Mouse (Mus musculus): Measurements from ENCODE around the gene Nxf2. TPM values are rescaled to one million over a fixed set of nuclear protein-coding genes. Genes with fewer than 3 reads are reported as not detected.
A peak's percentile ranks its signal among the peaks of the same experiment; 100 is the strongest.
"Not testable (repeated sequence)": the region's sequence is repeated elsewhere in the genome, so short reads cannot be mapped to it uniquely, and the experiment has no call there.

Gene Nxf2
- not detected for total RNA-seq (2021)
- long read RNA-seq = 0 reads

GRCm38 (mm10) chrX:134964546-134964945 lies at the start of gene Nxf2:
TSS of gene Nxf2 (minus strand) at chrX:134964754.
- DNase-seq (ENCODE audit: low spot score in 2 of 2) = no peak

DNA sequence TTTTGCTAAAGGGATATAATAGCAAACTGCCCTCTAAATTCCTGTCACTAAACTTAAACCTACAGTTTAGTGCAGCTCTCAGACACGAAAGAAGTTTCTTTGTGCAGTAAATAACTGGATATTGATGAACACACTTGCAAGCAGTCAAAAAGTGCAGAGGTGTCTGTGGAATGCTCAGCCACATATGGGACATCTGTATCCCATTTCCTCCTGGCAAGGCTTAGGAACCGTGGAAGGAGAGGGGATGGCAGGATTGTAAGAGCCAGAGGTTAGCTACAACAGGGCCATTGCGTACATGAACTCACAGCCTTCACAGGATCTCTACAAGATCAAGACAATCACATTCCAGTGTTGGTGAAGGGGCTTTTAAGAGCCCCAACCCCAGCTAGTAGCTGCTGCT lies 46.8 kb upstream of the Nxf2 start:
- no peak for DNase-seq (ENCODE audit: low spot score in 2 of 2)

DNA sequence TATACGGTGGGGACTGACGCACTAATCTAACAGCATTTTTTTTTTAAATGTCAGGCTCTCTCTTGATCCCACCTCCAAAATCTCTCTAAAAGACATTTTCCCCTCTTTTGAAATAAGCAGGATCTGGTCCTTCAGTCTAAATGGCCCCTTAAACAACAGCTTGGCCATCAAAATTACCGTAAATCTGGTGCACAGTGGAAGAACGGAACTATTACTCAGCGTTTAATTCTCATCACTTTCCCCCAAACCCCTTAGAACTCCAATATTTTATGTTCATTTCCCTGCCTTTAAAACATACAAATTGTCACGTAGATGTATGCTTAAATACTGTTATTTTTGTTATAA lies 44.9 kb upstream of the Nxf2 start:
- DNase-seq (ENCODE audit: low spot score in 2 of 2) = no peak

GRCm38 (mm10) chrX:135008720-135009470 lies 44.3 kb upstream of the Nxf2 start, which contains the start of gene Zmat1:
TSS of gene Zmat1 (minus strand) at chrX:135009209.
- peak; percentile 77 to 82 for DNase-seq (ENCODE audit: low spot score in 2 of 2)

DNA sequence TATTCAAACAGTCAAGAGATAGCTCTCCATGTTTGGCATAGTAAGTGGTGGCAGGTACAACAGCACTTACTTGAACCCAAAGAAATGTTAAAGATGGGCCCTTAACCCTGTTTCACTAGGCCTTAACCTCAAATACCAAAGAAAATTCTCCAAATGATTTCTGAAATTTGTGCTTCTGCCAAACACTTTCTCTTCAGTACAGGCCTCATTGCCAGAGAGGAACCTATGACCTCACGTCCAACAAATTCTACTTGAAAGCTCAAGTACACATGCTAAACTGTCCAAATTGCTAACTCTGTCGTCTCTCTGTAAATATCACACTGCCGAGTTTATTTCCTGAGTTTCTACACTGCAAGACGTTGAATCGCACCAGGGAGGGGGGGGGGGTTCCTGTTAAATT lies 43.5 kb upstream of the Nxf2 start:
- no peak for DNase-seq (ENCODE audit: low spot score in 2 of 2)

DNA sequence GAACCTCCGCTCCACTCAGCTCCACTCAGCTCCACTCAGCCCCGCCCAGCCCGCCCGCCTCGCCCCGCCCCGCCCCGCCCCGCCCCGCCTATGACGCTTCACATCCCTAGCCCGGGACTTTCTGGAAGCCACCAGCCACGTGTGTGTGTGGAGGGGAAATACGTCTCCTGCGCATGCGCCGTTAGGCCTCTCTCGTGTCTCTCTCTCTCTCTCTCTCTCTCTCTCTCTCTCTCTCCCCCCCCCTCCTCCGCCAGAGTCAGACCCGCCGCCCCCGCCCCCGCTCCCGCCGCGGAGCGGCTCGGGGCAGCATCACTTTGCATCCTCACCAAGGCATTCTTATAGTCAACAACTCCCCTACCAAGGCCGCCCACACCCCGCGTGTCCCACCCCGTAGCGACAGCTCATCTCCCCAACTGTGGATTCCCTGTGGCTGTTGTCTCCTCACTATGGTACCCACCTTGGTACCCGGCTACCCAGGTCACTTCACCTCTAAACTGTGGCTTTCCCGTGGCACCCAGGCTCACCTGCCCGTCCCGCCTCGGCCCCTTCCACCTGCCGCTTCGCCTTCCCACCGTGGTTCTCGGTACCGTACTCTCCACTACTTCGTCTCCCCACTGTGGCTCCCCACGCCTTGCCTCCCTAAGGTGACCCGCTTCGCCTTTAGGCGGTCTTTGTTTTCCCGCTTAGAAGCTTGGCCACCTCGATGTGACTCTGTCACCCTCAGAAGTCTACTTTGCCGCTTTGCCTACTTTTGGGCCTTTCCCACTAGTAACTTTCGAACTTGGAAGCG lies 1.1 kb downstream of the Nxf2 start:
- peak; percentile 31 to 34 for DNase-seq (ENCODE audit: low spot score in 2 of 2)

- peak; percentile 45 to 60 for DNase-seq (ENCODE audit: low spot score in 2 of 2)
Observed at GRCm38 (mm10) chrX:134930361-134930760, 34.2 kb downstream of the Nxf2 start.

DNA sequence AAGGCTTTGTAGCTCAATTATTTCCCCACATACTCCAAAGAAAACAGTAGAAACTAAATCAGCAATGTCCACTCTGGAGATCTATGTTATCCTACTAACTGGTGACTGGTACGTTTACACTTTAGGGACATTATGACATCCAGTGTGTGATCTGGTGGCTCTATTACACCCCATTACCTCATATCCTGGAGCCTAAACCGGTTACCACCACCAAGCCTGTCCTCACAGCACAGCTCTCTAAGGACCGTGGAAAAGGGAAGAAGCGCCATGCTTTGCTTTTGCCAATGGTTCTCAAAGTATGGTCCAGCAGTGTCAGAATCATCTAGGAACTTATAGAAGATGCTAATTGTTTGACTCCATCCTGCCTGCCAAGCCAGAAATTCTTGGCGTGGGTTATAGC lies 34.6 kb downstream of the Nxf2 start:
- no peak for DNase-seq (ENCODE audit: low spot score in 2 of 2)

- DNase-seq (ENCODE audit: low spot score in 2 of 2) = peak; percentile 29 to 49
Observed at GRCm38 (mm10) chrX:134925058-134925457, 39.5 kb downstream of the Nxf2 start.

DNA sequence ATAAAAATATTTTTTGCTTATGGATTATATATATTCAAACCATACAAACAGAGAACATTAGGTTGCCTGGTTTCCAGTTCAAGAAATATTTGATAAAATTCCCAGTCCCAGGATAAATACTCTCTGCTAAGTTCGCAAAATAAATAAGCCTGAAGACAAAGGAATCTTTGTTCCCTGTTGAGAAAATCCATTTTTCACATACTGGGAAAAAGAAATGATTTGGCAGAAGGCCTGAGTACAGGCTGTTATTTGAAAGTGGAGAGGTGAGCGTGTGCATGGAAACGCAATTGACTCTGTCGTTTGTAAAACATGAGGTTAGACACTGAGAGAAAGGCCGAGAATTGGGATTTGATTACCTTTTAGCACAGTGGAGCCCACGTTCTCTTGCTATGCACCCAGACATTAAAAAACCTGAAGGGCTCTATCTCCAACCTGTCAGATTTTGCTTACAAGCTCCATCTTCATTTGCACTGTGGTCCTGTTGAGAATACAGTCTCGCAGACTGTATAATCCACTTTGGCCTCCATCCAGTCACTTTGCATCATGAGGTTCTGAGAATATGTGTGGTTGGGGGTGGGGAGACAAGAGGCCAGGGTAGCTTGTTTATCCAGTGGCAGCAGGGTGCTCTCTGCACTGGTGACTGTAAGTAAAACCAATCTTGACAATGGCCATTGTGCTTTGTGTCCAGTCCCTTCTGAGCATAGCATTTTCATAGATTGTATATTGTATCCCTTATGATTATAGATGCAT lies 40.7 kb downstream of the Nxf2 start:
- no peak for DNase-seq (ENCODE audit: low spot score in 2 of 2)

DNA sequence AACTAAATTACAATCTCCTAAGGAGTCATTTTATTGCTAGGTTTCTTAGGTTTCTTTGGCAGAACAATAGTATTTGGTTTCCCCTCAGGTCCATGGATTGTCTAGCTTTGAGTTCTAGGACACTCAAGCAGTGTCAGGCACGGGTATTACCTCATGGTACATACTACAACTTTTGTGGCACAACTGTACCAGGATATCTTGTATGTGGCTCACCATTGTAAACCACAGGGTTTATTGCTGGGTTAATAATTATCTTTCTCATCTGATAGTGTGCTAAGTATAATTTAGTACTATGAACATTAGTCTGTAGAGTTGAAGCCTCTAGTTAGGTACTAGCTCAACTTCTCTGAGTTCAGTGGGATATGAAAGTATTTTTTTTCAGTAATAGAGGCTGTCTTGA lies 45.3 kb downstream of the Nxf2 start:
- no peak for DNase-seq (ENCODE audit: low spot score in 2 of 2)

GRCm38 (mm10) chrX:134915745-134916144 lies 48.8 kb downstream of the Nxf2 start:
- no peak for DNase-seq (ENCODE audit: low spot score in 2 of 2)

GRCm38 (mm10) chrX:134915315-134915714 lies 49.2 kb downstream of the Nxf2 start:
- DNase-seq (ENCODE audit: low spot score in 2 of 2) = not testable (repeated sequence)

GRCm38 (mm10) chrX:134914851-134915250 lies 49.7 kb downstream of the Nxf2 start:
- DNase-seq (ENCODE audit: low spot score in 2 of 2) = no peak

DNA sequence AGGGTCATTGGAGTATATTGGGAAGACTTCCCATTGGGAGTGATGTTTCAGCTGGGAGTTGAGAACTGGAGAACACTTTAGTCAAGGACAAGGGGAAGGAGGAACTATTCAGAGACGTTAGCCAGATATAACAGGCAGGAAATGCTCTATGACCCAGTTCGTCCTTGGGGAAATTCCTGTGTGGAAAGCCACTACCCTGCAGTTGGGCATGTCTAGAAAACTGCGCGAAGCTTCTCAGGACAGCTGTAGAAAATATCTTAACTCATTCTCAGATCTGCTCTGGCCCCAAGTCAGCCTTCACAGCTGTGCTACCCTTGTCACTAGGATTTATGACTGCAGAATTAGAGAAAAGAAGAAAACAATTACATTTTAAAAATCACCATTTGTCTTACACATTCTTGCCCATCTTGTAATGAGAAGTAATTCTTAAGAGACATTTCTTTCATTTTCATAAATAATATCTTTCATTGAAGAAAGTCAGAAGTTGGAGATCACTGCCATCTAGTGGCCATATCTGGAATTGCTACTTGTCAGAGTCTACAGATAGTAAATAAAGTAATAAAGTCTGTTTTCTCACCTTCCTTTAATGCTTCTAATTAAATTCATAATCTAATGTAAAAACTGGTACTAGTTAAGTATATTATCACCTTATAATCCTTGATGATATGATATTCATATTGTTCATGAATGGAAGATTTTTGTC lies 51.2 kb downstream of the Nxf2 start:
- DNase-seq (ENCODE audit: low spot score in 2 of 2) = peak; percentile 26 to 47

DNA sequence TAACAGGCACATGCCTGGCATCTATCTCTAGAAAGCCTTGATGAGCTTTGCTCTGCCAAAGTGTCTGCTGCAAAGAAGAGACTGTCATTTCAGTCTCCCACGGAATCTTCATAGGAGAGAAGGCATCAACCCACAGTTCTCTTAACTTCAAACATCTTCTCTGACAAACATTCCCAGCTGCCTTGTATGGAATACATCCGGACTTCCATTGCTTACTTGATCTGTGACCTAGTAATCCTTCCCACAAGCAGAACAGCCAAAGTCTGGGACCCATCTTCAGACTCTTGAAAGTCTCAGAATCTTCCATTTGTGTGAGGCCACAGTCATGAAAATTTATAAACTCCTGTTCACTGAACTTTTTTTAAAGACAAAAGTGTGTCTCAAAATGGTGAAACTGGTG lies 51.7 kb downstream of the Nxf2 start:
- no peak for DNase-seq (ENCODE audit: low spot score in 2 of 2)

DNA sequence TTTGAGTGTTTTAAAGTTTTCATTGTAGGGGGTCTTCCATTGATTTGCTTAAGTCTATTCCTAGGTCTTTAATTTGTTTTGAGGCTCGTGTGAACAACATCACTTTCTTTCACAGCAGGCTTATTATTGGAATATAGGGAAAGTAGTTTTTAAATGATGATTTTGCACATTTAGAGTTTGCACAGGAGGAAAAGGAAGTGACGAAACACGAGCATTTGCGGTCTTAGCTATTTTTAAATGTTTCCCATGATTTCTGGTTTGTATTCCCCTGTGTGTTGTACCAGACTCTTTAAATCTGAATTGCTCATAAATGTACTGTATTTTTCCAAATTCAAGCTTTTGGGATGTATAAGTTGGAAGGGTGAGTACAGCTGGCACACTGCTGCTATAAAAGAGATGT lies 54.2 kb downstream of the Nxf2 start:
- no peak for DNase-seq (ENCODE audit: low spot score in 2 of 2)
